ENCODE assay signal across 15 mouse cellular contexts in the genomic region with DNA sequence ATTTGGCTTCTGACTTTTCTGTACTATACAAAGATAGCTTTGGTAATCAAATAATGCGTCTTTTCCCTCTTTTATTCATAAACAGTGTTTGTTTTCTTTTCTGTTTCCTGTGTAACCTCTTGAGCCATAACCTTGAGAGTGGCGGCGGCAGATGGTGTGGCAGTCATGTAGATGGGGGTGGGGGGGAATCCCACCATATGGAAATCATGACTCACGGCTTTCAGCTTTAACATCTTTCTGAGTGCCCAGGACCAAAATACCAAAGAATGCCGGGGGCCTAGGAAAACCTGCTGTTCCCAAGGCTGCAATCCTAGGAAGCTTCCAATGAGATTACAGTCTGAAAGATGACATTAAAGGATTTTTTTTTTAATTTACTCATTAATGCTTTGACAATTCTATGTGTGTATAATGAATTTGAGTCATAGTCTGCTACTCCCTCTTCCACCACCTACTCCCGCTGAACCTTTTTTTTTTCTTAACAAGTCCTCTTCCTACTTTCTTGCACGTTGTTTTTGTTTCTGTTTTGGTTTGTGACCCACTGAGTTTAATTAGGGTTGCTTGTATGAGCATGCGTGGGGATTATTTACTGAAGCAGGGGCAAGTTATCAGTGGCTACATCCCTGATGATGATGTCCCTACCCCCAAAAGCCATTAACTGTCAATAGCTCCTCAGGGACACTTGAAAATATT.
DNase-seq lines count a peak whose midpoint lies in the region; ATAC-seq and TF ChIP-seq lines count a peak whose summit lies in the region.
"Had no signal": no experiment of that assay in that cellular context is flagged by ENCODE, and none has a peak within 500 bp of the region (broad histone marks: within the 10 kb centered on the region; RNA-seq: fewer than 3 reads in every experiment).

No protein-coding gene starts in this region.

- no peaks in the 10 kb centered on the region for H3K79me3 ChIP-seq in C2C12 (ENCODE audit: low read depth)

- DNase-seq in frontal cortex, postnatal 14 days (ENCODE audit: low spot score in 2 of 2): no peak
- DNase-seq in cerebellum, adult 2 months: peak; percentile 61 to 80
- DNase-seq in left cerebral cortex, adult 2 months (ENCODE audit: extremely low spot score in 1 of 2, low spot score in 2 of 2): peak; percentile 7 to 12
- no peak for DNase-seq in heart, postnatal 4 days
- DNase-seq in T-cell, adult 2 months (ENCODE audit: low spot score): no peak
- DNase-seq: gastrocnemius, adult 2 months; liver, embryonic 13.5 days had no signal

- no peaks in the 10 kb centered on the region for H3K79me2 ChIP-seq in C2C12 (ENCODE audit: control insufficient read depth, insufficient read depth)

- TF ChIP-seq POLR2A in cerebellum, adult 2 months (IDR thresholded peaks at IDR 0.05; ENCODE audit: borderline replicate concordance, insufficient read depth, low read length): no peak

- peak; percentile 72 for ATAC-seq in frontal cortex, adult (ENCODE audit: low TSS enrichment)
- ATAC-seq in megakaryocyte-erythroid progenitor cell, adult 5-6 weeks (replicated peaks; ENCODE audit: low FRiP score, low TSS enrichment, poor library complexity, severe bottlenecking): no peak
- ATAC-seq: midbrain, embryonic 13.5 days had no signal

- no peaks in the 10 kb centered on the region for H3K36me3 ChIP-seq in C2C12 (ENCODE audit: control insufficient read depth, insufficient read depth)
- H3K36me3 ChIP-seq: embryonic facial prominence, embryonic 12.5 days; heart, embryonic 13.5 days; liver, embryonic 13.5 days; midbrain, embryonic 13.5 days; stomach, embryonic 15.5 days had no signal

- H3K4me3 ChIP-seq in C2C12 (ENCODE audit: insufficient read depth, poor library complexity, severe bottlenecking): no peak overlapping the region
- H3K4me3 ChIP-seq in cerebellum, adult 2 months (replicated peaks; ENCODE audit: insufficient read depth, low read depth, low read length): no peak overlapping the region
- H3K4me3 ChIP-seq in left cerebral cortex, adult 2 months: no peak overlapping the region
- H3K4me3 ChIP-seq: embryonic facial prominence, embryonic 12.5 days; gastrocnemius, adult 2 months; heart, embryonic 13.5 days; layer of hippocampus, adult 2 months; liver, embryonic 13.5 days; midbrain, embryonic 13.5 days; stomach, embryonic 15.5 days had no signal

- 0 out of 2 replicates have a peak, but pooled peaks cover 3% of the 10 kb centered on the region for H3K4me1 ChIP-seq in cerebellum, adult 2 months (ENCODE audit: control insufficient read depth, insufficient read depth, low read length)
- H3K4me1 ChIP-seq: embryonic facial prominence, embryonic 12.5 days; heart, embryonic 13.5 days; liver, embryonic 13.5 days; midbrain, embryonic 13.5 days; stomach, embryonic 15.5 days had no signal

- peak overlapping the region; percentile 53; the same call in 1 of the 2 replicates for H3K27ac ChIP-seq in cerebellum, adult 2 months (ENCODE audit: insufficient read depth, low read length)
- H3K27ac ChIP-seq in left cerebral cortex, adult 2 months: no peak overlapping the region
- H3K27ac ChIP-seq: embryonic facial prominence, embryonic 12.5 days; gastrocnemius, adult 2 months; heart, embryonic 13.5 days; layer of hippocampus, adult 2 months; liver, embryonic 13.5 days; midbrain, embryonic 13.5 days; stomach, embryonic 15.5 days had no signal

- H3ac ChIP-seq in C2C12 (ENCODE audit: control insufficient read depth, insufficient read length, low read depth): no peak overlapping the region

- no peak for TF ChIP-seq CTCF in C2C12 (IDR thresholded peaks at IDR 0.05; ENCODE audit: control insufficient read depth, insufficient read depth, insufficient read length)
- TF ChIP-seq CTCF in cerebellum, adult 2 months (IDR thresholded peaks at IDR 0.05; ENCODE audit: borderline replicate concordance, insufficient read depth, low read depth, low read length): no peak
- no peak for TF ChIP-seq CTCF in left cerebral cortex, adult 2 months (IDR thresholded peaks at IDR 0.05)

- intact Hi-C loops in left cerebral cortex, adult 2 months (cut with DNase I): loop anchor here (2.0 kb wide), 2 partner anchors 30 to 60 kb away; a partner anchor contains a TSS

- no peaks in the 10 kb centered on the region for H3K27me3 ChIP-seq in C2C12 (ENCODE audit: control insufficient read depth, insufficient read depth, insufficient read length)
- no peaks in the 10 kb centered on the region for H3K27me3 ChIP-seq in cerebellum, adult 2 months (ENCODE audit: control insufficient read depth, insufficient read depth, low read length)
- H3K27me3 ChIP-seq: heart, embryonic 13.5 days; stomach, embryonic 15.5 days had no signal

- 20% methylated on average over 8 of the region's 8 CpGs for WGBS in cerebellum, adult 2 months

TF ChIP-seq in C2C12, 6 proteins besides CTCF, POLR2A, EP300 and RAD21:
- TF ChIP-seq MYOD1 (IDR thresholded peaks at IDR 0.05; ENCODE audit: control insufficient read depth, insufficient read length, low read depth) (peak; percentile 88), FOSL1 (IDR thresholded peaks at IDR 0.05; ENCODE audit: insufficient read depth, low read length, poor library complexity, severe bottlenecking) (no peak)
TF ChIP-seq in C2C12: peak in this region for 1.

Comparison
In these comparisons a context has a peak if more than half of its experiments do, and no peak if none do; other contexts are left out.
1. DNase-seq: peak in cerebellum, adult 2 months (2 of 2) and left cerebral cortex, adult 2 months (2 of 2); none in frontal cortex, postnatal 14 days (0 of 2), heart, postnatal 4 days (single experiment) and T-cell, adult 2 months (single experiment).